Mouse (Mus musculus): Measurements from ENCODE around the gene Hipk2.

- TF ChIP-seq CTCF (IDR thresholded peaks at IDR 0.05; ENCODE audit: extremely low read depth, insufficient read depth, low read length) (no peak), POLR2A (IDR thresholded peaks at IDR 0.05; ENCODE audit: extremely low read depth, insufficient read depth, low read length) (no peak)
Observed at GRCm38 (mm10) chr6:38732681-38733080, 143.3 kb downstream of the Hipk2 start.
